Mouse (Mus musculus) kidney, adult 2 months (tissue): ENCODE data around the gene Clic1. TPM values are rescaled to one million over a fixed set of nuclear protein-coding genes. Genes with fewer than 3 reads are reported as not detected.

Experiments
- DNase-seq: peaks from one replicate; pipeline ENCODE4 v3.0.0; 2021
- H3K27ac ChIP-seq: fragments of 200-500 bp; 2 replicates; pipeline ENCODE4 v1.5.1; 2012; ENCODE audit warnings: low read depth, low read length, control low read depth, inconsistent platforms; ENCODE audit not compliant: insufficient read depth
- H3K27me3 ChIP-seq: fragments of 200-500 bp; replicated peaks from 2 replicates; pipeline ENCODE4 v1.6.1; 2012; ENCODE audit warnings: mild to moderate bottlenecking, moderate library complexity, low read length, inconsistent platforms; ENCODE audit not compliant: control insufficient read depth, insufficient read depth
- H3K36me3 ChIP-seq: fragments of 200-500 bp; 2 replicates; pipeline ENCODE4 v1.6.1; 2012; ENCODE audit warnings: mild to moderate bottlenecking, moderate library complexity, low read length, inconsistent platforms; ENCODE audit not compliant: control insufficient read depth, insufficient read depth
- H3K4me1 ChIP-seq: fragments of 200-500 bp; 2 replicates; pipeline ENCODE4 v1.6.1; 2011; ENCODE audit warnings: low read length; ENCODE audit not compliant: control insufficient read depth, insufficient read depth
- H3K4me3 ChIP-seq: fragments of 200-500 bp; 2 replicates; pipeline ENCODE4 v1.5.1; 2011; ENCODE audit warnings: mild to moderate bottlenecking, low read depth, low read length, control low read depth; ENCODE audit not compliant: insufficient read depth
- CTCF ChIP-seq: fragments of 200-500 bp; conservative IDR thresholded peaks from 2 replicates; pipeline ENCODE4 v1.5.1; 2011; ENCODE audit warnings: low read depth, mild to moderate bottlenecking, control low read depth, low read length, moderate library complexity, mixed read lengths; ENCODE audit not compliant: insufficient read depth, insufficient read length
- POLR2A ChIP-seq: fragments of 200-500 bp; IDR thresholded peaks from one replicate; pipeline ENCODE4 v1.6.1; 2011; ENCODE audit warnings: low read depth, low read length, control low read depth
- WGBS: fragments of 180-500 bp; shearing (Covaris S2); methylation state at CpG from one replicate; pipeline ENCODE4 v1.1.7; 2018; 5-methylcytosine and 5-hydroxymethylcytosine counted together
- polyA plus RNA-seq: library from polyadenylated mRNA; depleted of rRNA; stranded (reverse); fragments of >200 nt; gene quantifications from 2 replicates; pipeline ENCODE4 v1.2.3, GENCODE M21; 2012

Clic1 gene
- polyA plus RNA-seq, 1 experiment, result 117 TPM

GRCm38 (mm10) chr17:35055691-35056495 lies 6.1 kb downstream of the Clic1 start:
- peak; percentile 52 for DNase-seq
- peaks cover 7% of the 10 kb centered on the region; the same call in 1 of the 2 replicates for H3K36me3 ChIP-seq
- TF ChIP-seq CTCF (no peak), POLR2A (no peak)
- no peak overlapping the region for H3K27ac ChIP-seq
- 74% methylated on average over 7 of the region's 7 CpGs for WGBS
- H3K27me3 ChIP-seq, result no peaks in the 10 kb centered on the region
- H3K4me3 ChIP-seq, result no peak overlapping the region
- 0 out of 2 replicates have a peak, but pooled peaks cover 6% of the 10 kb centered on the region for H3K4me1 ChIP-seq

- no peak for DNase-seq
- WGBS, result 83% methylated on average over 3 of the region's 3 CpGs
These were observed 7.3 kb downstream of the Clic1 start for GRCm38 (mm10) chr17:35057090-35057489.

GRCm38 (mm10) chr17:35058316-35058715 lies 8.6 kb downstream of the Clic1 start:
- H3K4me1 ChIP-seq, result 0 out of 2 replicates have a peak, but pooled peaks cover 6% of the 10 kb centered on the region
- 51% methylated on average over 9 of the region's 9 CpGs for WGBS
- no peaks in the 10 kb centered on the region for H3K27me3 ChIP-seq
- no peak overlapping the region for H3K27ac ChIP-seq
- no peak for TF ChIP-seq CTCF
- TF ChIP-seq POLR2A, result no peak
- H3K4me3 ChIP-seq, result no peak overlapping the region
- no peak for DNase-seq
- peaks cover 7% of the 10 kb centered on the region; the same call in 1 of the 2 replicates for H3K36me3 ChIP-seq

More at GRCm38 (mm10) chr17:35057090-35057489, 7.3 kb downstream of the Clic1 start:
- Histone ChIP-seq H3K27ac (no peak overlapping the region), H3K27me3 (no peaks in the 10 kb centered on the region), H3K4me3 (no peak overlapping the region), H3K36me3 (peaks cover 7% of the 10 kb centered on the region; the same call in 1 of the 2 replicates), H3K4me1 (0 out of 2 replicates have a peak, but pooled peaks cover 6% of the 10 kb centered on the region)
- no peak for TF ChIP-seq POLR2A
- no peak for TF ChIP-seq CTCF

- H3K27ac ChIP-seq, result peak within 1 kb of the TSS; percentile 52
- no peaks in the 10 kb centered on the region for H3K27me3 ChIP-seq
- H3K4me1 ChIP-seq, result 0 out of 2 replicates have a peak, but pooled peaks cover 6% of the 10 kb centered on the region
- H3K36me3 ChIP-seq, result peaks cover 6% of the 10 kb centered on the region; the same call in 1 of the 2 replicates
- DNase-seq, result peak; percentile 91
- TF ChIP-seq CTCF, result peak; percentile 62
- peak; percentile 10 for TF ChIP-seq POLR2A
- H3K4me3 ChIP-seq, result peak within 1 kb of the TSS; percentile 67
- under 1% methylated on average over 57 of the region's 57 CpGs for WGBS
These were observed 9.4 kb downstream of the Clic1 start, which contains the start of gene Ddah2 for GRCm38 (mm10) chr17:35058911-35059892. Gene Ddah2 (plus strand): TSS chr17:35059035.

GRCm38 (mm10) chr17:35060071-35060470 lies 10.3 kb downstream of the Clic1 start:
- 21% methylated on average over 14 of the region's 14 CpGs for WGBS
- Histone ChIP-seq H3K27ac (no peak overlapping the region), H3K36me3 (peaks cover 3% of the 10 kb centered on the region; the same call in 1 of the 2 replicates), H3K4me1 (peaks cover 6% of the 10 kb centered on the region; the same call in 1 of the 2 replicates), H3K4me3 (peak overlapping the region; percentile 67), H3K27me3 (no peaks in the 10 kb centered on the region)
- no peak for DNase-seq
- TF ChIP-seq CTCF, result no peak
- no peak for TF ChIP-seq POLR2A

- peak; percentile 24 for DNase-seq
- 59% methylated on average over 22 of the region's 22 CpGs for WGBS
These were observed 11.1 kb downstream of the Clic1 start for GRCm38 (mm10) chr17:35060737-35061297.

More at GRCm38 (mm10) chr17:35060737-35061297, 11.1 kb downstream of the Clic1 start:
- TF ChIP-seq POLR2A (no peak), CTCF (no peak)
- Histone ChIP-seq H3K27me3 (no peaks in the 10 kb centered on the region), H3K4me3 (no peak overlapping the region), H3K4me1 (peaks cover 6% of the 10 kb centered on the region; the same call in 1 of the 2 replicates), H3K36me3 (no peaks in the 10 kb centered on the region), H3K27ac (no peak overlapping the region)
